Mouse (Mus musculus): ENCODE measurements around the gene Ttyh2. TPM values are rescaled to one million over a fixed set of nuclear protein-coding genes. Genes with fewer than 3 reads are reported as not detected.
A peak's percentile ranks its signal among the peaks of the same experiment; 100 is the strongest.

The Ttyh2 gene
- 100 to 1,000 TPM in 2 of 4 experiments, 10 to 100 TPM in 2; 75.1 to 107 (median 88.6) TPM for total RNA-seq (2022)

- peak; percentile 87 for DNase-seq
These were observed at the start of gene Ttyh2 for GRCm38 (mm10) chr11:114675341-114675825. Ttyh2 (plus strand) TSS chr11:114675431.

GRCm38 (mm10) chr11:114626071-114626690 is 49.0 kb upstream of the Ttyh2 start:
- peak; percentile 52 for DNase-seq

- DNase-seq, result peak; percentile 43
These were observed 48.2 kb upstream of the Ttyh2 start for GRCm38 (mm10) chr11:114627036-114627435.

GRCm38 (mm10) chr11:114628032-114628431 is 47.2 kb upstream of the Ttyh2 start:
- DNase-seq, result no peak

- no peak for DNase-seq
These were observed 45.2 kb upstream of the Ttyh2 start for GRCm38 (mm10) chr11:114630044-114630443.

- no peak for DNase-seq
These were observed 43.0 kb upstream of the Ttyh2 start for GRCm38 (mm10) chr11:114632266-114632665.

- DNase-seq, result peak; percentile 45
These were observed 38.9 kb upstream of the Ttyh2 start for GRCm38 (mm10) chr11:114636292-114636691.

GRCm38 (mm10) chr11:114636727-114637505 is 38.3 kb upstream of the Ttyh2 start:
- DNase-seq, result no peak

- no peak for DNase-seq
These were observed 36.5 kb upstream of the Ttyh2 start for GRCm38 (mm10) chr11:114638647-114639290.

GRCm38 (mm10) chr11:114639681-114640103 is 35.5 kb upstream of the Ttyh2 start:
- no peak for DNase-seq

- no peak for DNase-seq
These were observed 34.6 kb upstream of the Ttyh2 start for GRCm38 (mm10) chr11:114640658-114641057.

- DNase-seq, result no peak
These were observed 34.1 kb upstream of the Ttyh2 start for GRCm38 (mm10) chr11:114641136-114641535.

- DNase-seq, result no peak
These were observed 33.0 kb upstream of the Ttyh2 start for GRCm38 (mm10) chr11:114642184-114642583.

GRCm38 (mm10) chr11:114642926-114643325 is 32.3 kb upstream of the Ttyh2 start:
- DNase-seq, result no peak

GRCm38 (mm10) chr11:114644122-114644521 is 31.1 kb upstream of the Ttyh2 start:
- DNase-seq, result no peak

- no peak for DNase-seq
These were observed 25.7 kb upstream of the Ttyh2 start for GRCm38 (mm10) chr11:114649510-114649909.

- DNase-seq, result no peak
These were observed 22.7 kb upstream of the Ttyh2 start for GRCm38 (mm10) chr11:114652531-114652930.

- no peak for DNase-seq
These were observed 21.6 kb upstream of the Ttyh2 start for GRCm38 (mm10) chr11:114653664-114654063.

- no peak for DNase-seq
These were observed 20.7 kb upstream of the Ttyh2 start for GRCm38 (mm10) chr11:114654552-114654951.

- no peak for DNase-seq
These were observed 19.8 kb upstream of the Ttyh2 start for GRCm38 (mm10) chr11:114655350-114656008.

- DNase-seq, result no peak
These were observed 18.1 kb upstream of the Ttyh2 start for GRCm38 (mm10) chr11:114656994-114657644.

- no peak for DNase-seq
These were observed 17.5 kb upstream of the Ttyh2 start for GRCm38 (mm10) chr11:114657737-114658136.

Measured in adrenal gland, adult 8-10 months (tissue).